Mouse (Mus musculus): ENCODE results near the gene Prss12. TPM values are rescaled to one million over a fixed set of nuclear protein-coding genes. Genes with fewer than 3 reads are reported as not detected.

The Prss12 gene
- 0.52 TPM for polyA plus RNA-seq (2014; fragmentation: Illumina TruSeq; extraction: RNeasy Lipid Tissue Mini Kit (QIAGEN cat#74804); ENCODE audit: low replicate concordance)

GRCm38 (mm10) chr3:123446708-123447537 lies at the start of gene Prss12:
Gene Prss12 (plus strand): TSS chr3:123446913.

Other genes starting within 250 kb of the Prss12 start
- gene Synpo2, start 210.8 kb upstream of the Prss12 start, polyA plus RNA-seq (2014; fragmentation: Illumina TruSeq; extraction: RNeasy Lipid Tissue Mini Kit (QIAGEN cat#74804); ENCODE audit: low replicate concordance), result 90.4 TPM
- gene Sec24d, start 179.5 kb upstream of the Prss12 start, polyA plus RNA-seq (2014; fragmentation: Illumina TruSeq; extraction: RNeasy Lipid Tissue Mini Kit (QIAGEN cat#74804); ENCODE audit: low replicate concordance), result 321 TPM
- 33.3 TPM for gene Mettl14, start 60.8 kb upstream of the Prss12 start, polyA plus RNA-seq (2014; fragmentation: Illumina TruSeq; extraction: RNeasy Lipid Tissue Mini Kit (QIAGEN cat#74804); ENCODE audit: low replicate concordance)
- 0.45 TPM for gene Ndst3, start 243.9 kb downstream of the Prss12 start, polyA plus RNA-seq (2014; fragmentation: Illumina TruSeq; extraction: RNeasy Lipid Tissue Mini Kit (QIAGEN cat#74804); ENCODE audit: low replicate concordance)